Mouse (Mus musculus): ENCODE data around the gene Tmem151a. TPM values are rescaled to one million over a fixed set of nuclear protein-coding genes. Genes with fewer than 3 reads are reported as not detected.

Gene Tmem151a
- polyA plus RNA-seq, 1 experiment from 2014 or later = 6.8 TPM

DNA sequence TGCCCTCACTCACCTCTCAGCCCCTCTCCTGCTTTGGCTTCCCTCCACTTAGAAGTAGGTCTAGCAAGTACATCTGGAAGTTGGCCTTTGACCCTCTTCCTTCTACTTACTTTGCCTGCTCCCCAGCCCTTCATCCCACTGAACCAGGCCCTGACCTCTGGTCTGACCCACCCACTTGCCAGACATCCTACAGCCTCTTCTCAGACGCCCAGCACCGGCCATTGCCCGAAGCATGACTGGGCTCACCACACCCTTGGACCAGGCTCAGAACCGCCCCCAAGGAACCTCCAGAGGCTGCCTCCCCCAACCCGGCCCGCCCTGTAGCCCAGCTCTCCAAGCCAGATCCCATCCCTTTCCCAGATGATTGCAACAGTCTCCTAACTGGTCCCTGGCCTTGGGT, 22.9 kb downstream of the Tmem151a start:
- no peaks in the 10 kb centered on the region for H3K27me3 ChIP-seq (ENCODE audit: control insufficient read depth, insufficient read depth, low read length)
- ATAC-seq (ENCODE audit: insufficient read depth, low FRiP score) = no peak
- no peak overlapping the region for H3K4me3 ChIP-seq (replicated peaks; ENCODE audit: low read length)
- peaks cover 50% of the 10 kb centered on the region for H3K4me1 ChIP-seq (ENCODE audit: control insufficient read depth, insufficient read depth, low read length)
- H3K4me2 ChIP-seq (ENCODE audit: low read depth, low read length) = no peak overlapping the region
- 73% methylated on average over 6 of the region's 6 CpGs for WGBS
- H3K9me3 ChIP-seq (replicated peaks; ENCODE audit: control insufficient read depth, low read length) = no peaks in the 10 kb centered on the region
- no peak overlapping the region for H3K9ac ChIP-seq (ENCODE audit: low read length)
- H3K36me3 ChIP-seq (ENCODE audit: control insufficient read depth, insufficient read depth, low read length) = no peaks in the 10 kb centered on the region
- H3K27ac ChIP-seq (ENCODE audit: low read length) = no peak overlapping the region

DNA sequence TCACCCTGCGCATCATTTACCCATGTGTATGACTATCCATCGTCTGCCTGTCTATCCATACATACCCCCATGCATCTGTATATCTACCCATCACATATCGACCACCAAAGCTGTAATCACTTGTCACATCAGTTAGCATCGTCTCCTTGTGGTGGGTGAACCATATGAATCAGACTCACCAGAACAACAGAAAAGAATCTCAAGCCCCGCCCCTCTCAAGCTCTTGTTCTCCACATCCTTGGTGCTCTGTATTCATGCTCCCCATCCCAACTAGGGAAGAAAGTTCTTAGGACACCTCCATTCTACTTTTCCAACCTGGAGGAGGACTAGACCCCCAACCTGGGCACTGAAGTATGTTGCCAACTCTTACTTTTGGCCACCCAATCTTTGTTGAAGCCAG, 23.3 kb downstream of the Tmem151a start:
- H3K4me2 ChIP-seq (ENCODE audit: low read depth, low read length) = no peak overlapping the region
- H3K36me3 ChIP-seq (ENCODE audit: control insufficient read depth, insufficient read depth, low read length) = no peaks in the 10 kb centered on the region
- 86% methylated on average over 5 of the region's 5 CpGs for WGBS
- H3K4me1 ChIP-seq (ENCODE audit: control insufficient read depth, insufficient read depth, low read length) = peaks cover 46% of the 10 kb centered on the region
- H3K27me3 ChIP-seq (ENCODE audit: control insufficient read depth, insufficient read depth, low read length) = no peaks in the 10 kb centered on the region
- H3K27ac ChIP-seq (ENCODE audit: low read length) = no peak overlapping the region
- H3K4me3 ChIP-seq (replicated peaks; ENCODE audit: low read length) = no peak overlapping the region
- no peaks in the 10 kb centered on the region for H3K9me3 ChIP-seq (replicated peaks; ENCODE audit: control insufficient read depth, low read length)
- no peak overlapping the region for H3K9ac ChIP-seq (ENCODE audit: low read length)
- no peak for ATAC-seq (ENCODE audit: insufficient read depth, low FRiP score)

DNA sequence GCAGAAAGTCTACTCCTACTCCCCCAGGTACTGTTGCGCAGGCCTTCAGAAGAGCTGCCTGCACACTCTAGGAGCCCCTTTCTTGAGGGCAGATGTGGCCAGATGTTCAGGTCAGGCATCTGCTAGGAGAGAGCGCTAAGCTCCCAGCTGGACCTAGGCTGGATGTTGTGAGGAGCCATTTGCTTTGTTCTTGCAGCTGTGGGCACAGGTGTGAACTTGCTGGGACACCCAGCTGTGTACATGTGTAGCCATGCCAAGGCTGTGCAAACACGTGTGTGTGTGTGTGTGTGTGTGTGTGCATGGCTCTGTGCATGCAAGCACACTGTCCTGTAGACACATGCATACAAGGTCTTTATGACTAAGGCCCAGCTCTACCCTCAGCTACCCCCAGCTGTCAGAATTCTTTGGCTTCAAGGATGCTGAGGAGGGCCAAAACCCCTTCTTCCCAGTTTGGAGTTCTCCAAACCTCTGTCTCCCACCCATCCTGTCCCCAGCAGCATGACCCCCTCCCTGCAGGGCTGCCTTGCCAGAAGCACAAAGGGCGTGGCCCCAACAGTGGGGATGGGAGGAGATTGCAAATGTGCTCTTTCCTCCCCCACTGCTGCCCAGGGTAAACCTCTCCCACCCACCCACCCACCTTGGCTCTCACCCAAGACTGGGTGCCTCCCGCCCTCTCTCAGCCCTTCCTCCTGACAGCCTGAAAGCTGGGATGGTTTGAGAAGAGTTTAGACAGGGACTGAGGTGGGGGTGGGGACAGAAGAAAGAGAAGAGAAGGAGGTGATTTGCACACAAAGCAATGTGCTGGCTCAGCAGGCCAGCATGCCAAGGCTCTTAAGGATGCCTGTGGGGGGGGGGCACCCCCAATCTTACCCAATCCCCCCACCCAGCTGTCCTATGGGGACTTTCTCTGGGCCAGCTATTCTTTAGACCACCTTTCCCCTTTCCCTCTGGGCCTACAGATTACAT, 24.7 kb downstream of the Tmem151a start:
- peak; percentile 45 for ATAC-seq (ENCODE audit: insufficient read depth, low FRiP score)
- Histone ChIP-seq H3K9me3 (replicated peaks; ENCODE audit: control insufficient read depth, low read length) (no peaks in the 10 kb centered on the region), H3K9ac (ENCODE audit: low read length) (peak overlapping the region; percentile 40), H3K27me3 (ENCODE audit: control insufficient read depth, insufficient read depth, low read length) (no peaks in the 10 kb centered on the region), H3K4me1 (ENCODE audit: control insufficient read depth, insufficient read depth, low read length) (peaks cover 48% of the 10 kb centered on the region), H3K27ac (ENCODE audit: low read length) (peak overlapping the region; percentile 56), H3K4me2 (ENCODE audit: low read depth, low read length) (no peak overlapping the region), H3K4me3 (replicated peaks; ENCODE audit: low read length) (no peak overlapping the region), H3K36me3 (ENCODE audit: control insufficient read depth, insufficient read depth, low read length) (no peaks in the 10 kb centered on the region)
- WGBS = 30% methylated on average over 5 of the region's 5 CpGs

DNA sequence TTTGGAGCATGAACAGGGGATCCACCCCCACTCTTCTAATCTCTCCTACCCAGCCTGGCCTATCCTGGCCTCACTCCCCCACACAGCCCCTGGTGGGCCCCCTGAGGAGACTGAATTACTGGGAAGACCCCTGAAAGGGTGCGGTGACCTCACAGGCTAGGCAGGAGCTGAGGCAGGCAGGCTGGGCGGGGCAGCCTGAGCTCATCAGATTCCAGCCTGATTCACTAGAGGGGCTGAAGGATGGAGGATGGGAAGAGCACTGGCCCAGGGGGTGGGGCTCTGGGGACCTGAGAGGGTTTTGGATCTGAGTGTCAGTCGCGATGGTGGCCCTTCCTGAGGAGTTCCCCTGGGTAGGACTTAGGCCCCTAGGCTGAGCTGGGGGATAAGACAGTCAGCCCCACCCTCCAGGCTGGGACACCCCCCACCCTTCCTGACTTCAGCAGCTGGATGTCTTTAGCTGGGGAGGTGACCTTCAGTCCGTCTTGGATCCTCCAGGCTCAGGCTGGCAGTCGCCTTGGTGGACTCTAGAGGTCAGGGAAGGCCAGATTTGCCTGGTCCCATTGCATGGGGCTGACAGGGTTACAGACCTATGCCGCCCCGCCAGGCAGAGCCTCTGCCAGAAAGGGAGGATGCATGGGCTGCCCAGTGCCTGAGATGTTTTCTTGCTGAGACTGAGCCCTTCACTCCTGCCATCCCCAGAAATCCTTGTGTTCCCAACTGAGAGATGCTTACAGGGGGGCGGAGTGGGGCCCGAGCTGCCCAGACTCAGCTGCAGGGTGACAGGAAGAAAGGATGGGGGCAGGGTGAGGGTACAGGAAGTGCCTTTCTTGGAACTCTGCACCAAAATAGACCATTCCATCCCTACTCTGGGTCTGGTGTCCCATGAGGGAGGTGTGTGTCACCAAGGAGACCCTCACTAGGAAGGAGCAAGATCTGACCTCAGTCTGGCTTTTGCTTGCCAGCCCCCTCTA, 26.2 kb downstream of the Tmem151a start:
- peak overlapping the region; percentile 23; the same call in 1 of the 2 replicates for H3K4me2 ChIP-seq (ENCODE audit: low read depth, low read length)
- peak; percentile 39 for ATAC-seq (ENCODE audit: insufficient read depth, low FRiP score)
- peak overlapping the region; percentile 32 for H3K9ac ChIP-seq (ENCODE audit: low read length)
- 15% methylated on average over 10 of the region's 10 CpGs for WGBS
- no peaks in the 10 kb centered on the region for H3K36me3 ChIP-seq (ENCODE audit: control insufficient read depth, insufficient read depth, low read length)
- no peaks in the 10 kb centered on the region for H3K9me3 ChIP-seq (replicated peaks; ENCODE audit: control insufficient read depth, low read length)
- H3K4me1 ChIP-seq (ENCODE audit: control insufficient read depth, insufficient read depth, low read length) = peaks cover 40% of the 10 kb centered on the region
- no peaks in the 10 kb centered on the region for H3K27me3 ChIP-seq (ENCODE audit: control insufficient read depth, insufficient read depth, low read length)
- H3K4me3 ChIP-seq (replicated peaks; ENCODE audit: low read length) = no peak overlapping the region
- H3K27ac ChIP-seq (ENCODE audit: low read length) = peak overlapping the region; percentile 56

DNA sequence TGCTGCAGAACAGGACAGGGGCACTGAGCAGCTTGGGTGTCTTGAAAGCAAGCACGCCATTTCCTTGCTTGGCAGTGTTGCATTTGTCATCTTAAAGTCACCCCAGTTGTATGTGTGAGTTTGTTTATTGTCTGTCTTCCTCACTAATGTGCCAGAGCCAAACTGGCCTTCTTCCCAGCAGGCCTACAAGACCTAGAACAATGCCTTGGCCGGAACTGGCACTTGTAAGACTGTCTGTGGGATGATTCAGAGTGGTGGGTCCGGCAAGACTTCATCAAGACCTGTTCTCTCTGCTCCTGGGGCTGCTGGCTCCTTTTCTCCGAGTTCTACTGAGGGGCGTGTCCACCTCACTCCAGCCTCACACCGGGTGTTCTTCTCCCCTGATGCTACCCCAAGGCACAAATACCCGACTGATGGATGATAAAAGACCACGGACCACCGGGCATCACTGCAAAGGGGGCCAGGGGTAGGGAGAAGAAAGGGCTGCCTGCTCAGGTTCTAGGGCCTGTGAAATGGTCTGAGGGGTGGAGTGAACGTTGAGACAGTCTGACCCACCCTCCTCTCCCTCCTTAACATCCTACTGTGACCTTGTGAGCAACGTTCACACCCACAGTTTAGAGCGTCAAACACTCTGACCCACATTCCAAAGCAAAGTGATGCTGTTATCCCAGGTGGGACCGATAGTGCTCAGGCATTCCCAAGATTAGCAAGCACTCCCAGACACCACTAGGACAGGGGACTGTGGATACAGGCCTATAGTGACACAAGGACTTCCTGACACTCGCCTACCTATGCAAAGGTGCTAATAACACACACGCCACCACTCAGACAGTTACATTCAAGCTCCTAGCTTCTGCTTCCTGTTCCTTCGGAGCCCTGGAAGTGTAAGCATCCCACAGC, 27.2 kb downstream of the Tmem151a start:
- Histone ChIP-seq H3K4me1 (ENCODE audit: control insufficient read depth, insufficient read depth, low read length) (peaks cover 40% of the 10 kb centered on the region), H3K27me3 (ENCODE audit: control insufficient read depth, insufficient read depth, low read length) (no peaks in the 10 kb centered on the region), H3K4me2 (ENCODE audit: low read depth, low read length) (0 out of 2 replicates have a peak overlapping the region, but pooled peaks have one; percentile 10), H3K9ac (ENCODE audit: low read length) (peak overlapping the region; percentile 32), H3K4me3 (replicated peaks; ENCODE audit: low read length) (no peak overlapping the region), H3K27ac (ENCODE audit: low read length) (peak overlapping the region; percentile 56), H3K9me3 (replicated peaks; ENCODE audit: control insufficient read depth, low read length) (no peaks in the 10 kb centered on the region), H3K36me3 (ENCODE audit: control insufficient read depth, insufficient read depth, low read length) (no peaks in the 10 kb centered on the region)
- ATAC-seq (ENCODE audit: insufficient read depth, low FRiP score) = no peak
- WGBS = 25% methylated on average over 16 of the region's 16 CpGs

DNA sequence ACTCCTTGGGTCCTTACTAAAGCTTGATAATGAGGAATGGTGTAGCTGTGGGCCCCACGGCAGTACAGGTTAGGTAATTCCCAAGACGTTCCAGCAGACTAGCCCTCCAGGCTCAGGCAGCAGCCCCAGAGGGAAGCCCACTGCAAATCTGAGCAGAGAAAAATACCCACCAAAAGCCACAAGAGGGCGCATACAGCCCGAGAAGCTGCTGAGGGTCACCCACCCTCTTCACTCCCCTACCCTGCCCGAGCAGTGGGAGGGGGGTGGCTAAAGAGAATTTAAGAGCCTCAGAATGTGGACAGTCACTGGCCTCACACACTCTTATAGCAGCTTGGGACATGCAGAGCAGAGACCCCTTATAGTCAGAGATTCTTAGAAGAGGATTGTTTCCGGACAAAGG, 29.1 kb downstream of the Tmem151a start:
- Histone ChIP-seq H3K36me3 (ENCODE audit: control insufficient read depth, insufficient read depth, low read length) (no peaks in the 10 kb centered on the region), H3K9me3 (replicated peaks; ENCODE audit: control insufficient read depth, low read length) (no peaks in the 10 kb centered on the region), H3K4me1 (ENCODE audit: control insufficient read depth, insufficient read depth, low read length) (peaks cover 40% of the 10 kb centered on the region), H3K27me3 (ENCODE audit: control insufficient read depth, insufficient read depth, low read length) (peaks cover 9% of the 10 kb centered on the region), H3K27ac (ENCODE audit: low read length) (no peak overlapping the region; the same call in 1 of the 2 replicates), H3K4me2 (ENCODE audit: low read depth, low read length) (no peak overlapping the region), H3K9ac (ENCODE audit: low read length) (peak overlapping the region; percentile 20; the same call in 1 of the 2 replicates), H3K4me3 (replicated peaks; ENCODE audit: low read length) (no peak overlapping the region)
- WGBS = 15% methylated on average over 6 of the region's 6 CpGs
- ATAC-seq (ENCODE audit: insufficient read depth, low FRiP score) = no peak

DNA sequence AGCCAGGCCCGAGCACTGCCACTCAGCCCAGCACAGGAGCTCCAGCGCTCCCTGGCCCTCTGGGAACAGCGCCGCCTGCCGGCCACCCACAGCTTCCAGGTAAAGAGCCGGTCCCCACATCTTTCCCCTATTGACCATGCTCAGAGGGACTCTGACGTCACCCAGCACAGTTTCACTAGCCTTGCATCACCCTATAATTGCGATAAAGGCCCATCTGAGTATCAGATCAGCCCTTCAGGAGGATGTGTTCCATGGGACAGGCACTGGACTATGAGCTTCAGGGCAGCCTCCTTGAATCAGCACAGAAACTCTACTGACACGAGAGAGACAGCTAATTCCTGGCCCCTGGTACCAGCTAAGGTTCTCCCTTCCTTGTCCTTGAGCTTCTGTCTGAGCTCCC, 31.4 kb downstream of the Tmem151a start:
- WGBS = 20% methylated on average over 9 of the region's 9 CpGs
- no peak for ATAC-seq (ENCODE audit: insufficient read depth, low FRiP score)

DNA sequence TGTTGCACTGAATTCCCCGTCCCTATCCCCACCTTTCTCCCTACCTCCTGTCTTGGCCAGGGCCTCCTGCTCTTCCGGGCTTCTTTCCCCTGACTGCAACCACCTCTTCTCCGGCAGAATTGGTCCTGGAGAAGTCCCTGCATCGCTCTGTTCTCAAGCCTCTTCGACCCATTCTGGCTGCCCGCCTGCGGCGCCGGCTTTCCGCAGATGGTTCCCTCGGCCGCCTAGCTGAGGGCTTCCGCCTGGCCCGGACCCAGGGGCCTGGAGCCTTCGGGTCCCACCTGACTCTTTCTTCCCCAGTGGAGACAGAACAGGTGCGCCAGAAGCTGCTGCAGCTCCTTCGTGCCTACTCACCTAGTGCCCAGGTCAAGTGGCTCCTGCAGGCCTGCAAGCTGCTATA, 32.5 kb downstream of the Tmem151a start:
- no peaks in the 10 kb centered on the region for H3K36me3 ChIP-seq (ENCODE audit: control insufficient read depth, insufficient read depth, low read length)
- no peak overlapping the region for H3K27ac ChIP-seq (ENCODE audit: low read length)
- H3K9ac ChIP-seq (ENCODE audit: low read length) = no peak overlapping the region
- H3K4me2 ChIP-seq (ENCODE audit: low read depth, low read length) = no peak overlapping the region
- peaks cover 27% of the 10 kb centered on the region for H3K4me1 ChIP-seq (ENCODE audit: control insufficient read depth, insufficient read depth, low read length)
- WGBS = 64% methylated on average over 17 of the region's 17 CpGs
- H3K27me3 ChIP-seq (ENCODE audit: control insufficient read depth, insufficient read depth, low read length) = peaks cover 10% of the 10 kb centered on the region
- no peak overlapping the region for H3K4me3 ChIP-seq (replicated peaks; ENCODE audit: low read length)
- no peak for ATAC-seq (ENCODE audit: insufficient read depth, low FRiP score)
- no peaks in the 10 kb centered on the region for H3K9me3 ChIP-seq (replicated peaks; ENCODE audit: control insufficient read depth, low read length)

More for the DNA sequence above, 31.4 kb downstream of the Tmem151a start:
- H3K27ac ChIP-seq (ENCODE audit: low read length) = no peak overlapping the region
- no peak overlapping the region for H3K4me3 ChIP-seq (replicated peaks; ENCODE audit: low read length)
- no peak overlapping the region for H3K4me2 ChIP-seq (ENCODE audit: low read depth, low read length)
- no peaks in the 10 kb centered on the region for H3K36me3 ChIP-seq (ENCODE audit: control insufficient read depth, insufficient read depth, low read length)
- H3K27me3 ChIP-seq (ENCODE audit: control insufficient read depth, insufficient read depth, low read length) = peaks cover 10% of the 10 kb centered on the region
- no peaks in the 10 kb centered on the region for H3K9me3 ChIP-seq (replicated peaks; ENCODE audit: control insufficient read depth, low read length)
- H3K9ac ChIP-seq (ENCODE audit: low read length) = no peak overlapping the region
- H3K4me1 ChIP-seq (ENCODE audit: control insufficient read depth, insufficient read depth, low read length) = peaks cover 37% of the 10 kb centered on the region

Measured in stomach, embryonic 16.5 days (tissue).